Mouse (Mus musculus) forelimb bud, embryonic 11.5 days (tissue): ENCODE results near the gene Adgrf2.

ENCODE experiments used
- DNase-seq: peaks from one replicate; pipeline ENCODE4 v3.0.0-alpha.2; 2012; ENCODE audit warnings: low read depth, low spot score

The Adgrf2 gene

DNA sequence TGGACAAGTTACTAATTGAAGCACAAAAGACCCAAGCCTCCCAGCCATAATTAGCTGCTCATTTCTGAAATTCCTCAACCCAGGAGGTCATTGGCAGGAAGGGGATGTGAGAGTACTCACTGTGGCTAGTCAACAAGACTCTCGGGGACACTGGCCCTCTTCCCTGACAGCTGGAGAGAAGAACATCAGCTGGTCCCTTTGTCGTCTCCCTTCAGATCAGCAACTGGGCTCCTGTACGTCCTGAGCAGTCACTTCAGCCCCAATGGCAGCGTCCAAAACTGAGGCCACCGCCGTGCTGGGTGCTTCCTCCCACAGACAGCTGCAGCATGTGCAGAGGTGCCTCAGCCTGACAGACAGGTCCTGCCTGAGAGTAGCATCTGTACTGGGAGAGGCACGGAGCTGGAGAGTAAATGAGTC, at the start of gene Adgrf2:
TSS of gene Adgrf2 (minus strand) at position 379 of the 417 bp plus-strand sequence.
- DNase-seq = peak; percentile 2

DNA sequence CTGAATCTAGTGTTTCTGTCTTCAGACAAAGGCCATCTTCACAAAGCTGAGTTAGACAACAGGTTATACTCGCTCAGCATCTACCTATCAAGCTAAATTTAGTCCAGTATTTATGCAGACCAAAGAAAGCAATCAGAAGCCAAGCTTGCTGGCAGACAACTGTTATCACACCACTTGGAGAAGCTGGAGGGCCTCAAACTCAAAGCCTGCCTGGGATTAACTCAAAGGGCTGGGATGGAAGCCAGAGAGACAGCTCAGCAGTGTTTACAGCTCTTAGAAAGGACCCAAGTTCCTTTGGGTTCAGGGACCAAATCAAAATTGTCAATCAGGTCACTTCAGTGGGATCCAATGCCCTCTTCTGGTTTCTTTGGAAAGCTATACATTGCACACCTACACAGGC, 48.8 kb upstream of the Adgrf2 start:
- DNase-seq = no peak

DNA sequence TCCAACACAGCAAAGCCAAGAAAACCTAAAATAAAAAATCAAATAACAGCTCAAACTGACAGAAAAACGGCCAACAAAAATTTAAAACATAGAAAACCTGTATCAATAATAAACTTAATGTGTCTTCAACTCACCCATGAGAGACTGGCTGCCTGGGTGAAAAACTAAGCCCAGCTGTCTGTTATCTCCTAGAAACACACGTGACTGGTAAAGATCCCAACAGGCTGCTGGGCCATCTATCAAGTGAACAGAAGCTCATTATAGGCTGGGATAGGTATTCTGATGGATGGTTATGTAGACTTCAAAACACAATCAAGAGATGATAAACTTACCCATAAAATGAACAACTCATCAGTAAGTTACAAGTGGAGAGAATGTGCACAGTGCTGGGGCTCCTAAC, 47.7 kb upstream of the Adgrf2 start:
- DNase-seq = no peak

DNA sequence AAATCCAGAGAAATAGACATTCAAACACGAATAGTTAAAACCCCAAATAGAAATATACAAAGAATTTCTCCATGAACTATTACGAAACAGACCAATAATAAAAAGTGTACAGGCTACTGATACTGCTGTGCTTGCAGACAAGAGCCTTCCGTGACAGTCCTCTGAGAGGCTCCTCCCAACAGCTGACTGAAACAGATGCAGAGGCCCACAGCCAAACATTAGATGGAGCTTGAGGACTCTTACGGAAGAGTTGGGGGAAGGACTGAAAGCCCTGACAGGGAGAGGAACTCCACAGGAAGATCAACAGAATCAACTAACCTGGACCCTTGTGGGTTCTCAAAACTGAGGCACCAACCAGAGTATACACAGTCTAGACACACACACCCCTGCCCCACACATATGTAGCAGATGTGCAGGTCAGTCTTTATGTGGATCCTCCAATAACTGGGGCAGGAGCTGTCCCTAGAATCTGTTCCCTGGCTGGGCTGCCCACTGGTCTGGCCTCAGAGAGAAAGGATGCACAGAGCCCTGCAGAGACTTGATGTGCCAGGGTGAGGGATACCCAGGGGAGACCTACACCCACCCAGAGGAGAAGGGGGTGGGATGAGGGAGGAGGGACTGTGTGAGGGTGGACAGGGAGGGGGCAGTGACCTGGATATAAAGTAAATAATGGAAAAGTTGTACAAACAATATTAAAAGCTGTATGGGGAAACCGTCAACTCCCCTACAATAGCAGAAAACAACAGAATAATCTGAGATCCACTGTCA, 46.9 kb upstream of the Adgrf2 start:
- DNase-seq = no peak

DNA sequence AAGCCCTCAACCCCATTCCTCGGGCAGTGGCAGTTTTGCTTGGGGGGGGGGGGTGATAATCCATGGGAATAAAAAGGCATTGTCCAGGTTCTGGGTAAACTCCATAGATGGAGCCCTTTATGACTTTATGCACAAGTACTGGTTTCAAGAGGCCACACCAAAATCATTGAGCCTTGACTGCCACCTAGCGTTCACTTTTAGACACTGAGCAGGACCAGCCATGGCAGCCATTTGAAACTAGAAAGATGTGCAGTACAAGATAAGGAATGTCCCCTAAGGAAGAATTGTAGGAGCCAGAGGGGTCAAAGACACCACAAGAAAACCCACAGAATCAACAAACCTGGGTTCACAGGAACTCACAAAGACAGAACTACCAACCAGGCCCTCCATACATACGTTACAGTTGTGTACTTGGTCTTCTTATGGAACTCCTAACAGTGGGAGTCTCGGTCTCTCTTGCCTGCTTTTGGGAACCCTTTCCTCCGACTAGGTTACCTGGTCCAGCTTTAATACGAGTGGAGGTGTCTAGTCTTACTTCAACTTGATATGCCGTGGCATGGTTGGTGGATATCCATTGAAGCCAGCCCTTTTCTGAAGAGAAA, 40.3 kb upstream of the Adgrf2 start:
- DNase-seq = peak; percentile 69

DNA sequence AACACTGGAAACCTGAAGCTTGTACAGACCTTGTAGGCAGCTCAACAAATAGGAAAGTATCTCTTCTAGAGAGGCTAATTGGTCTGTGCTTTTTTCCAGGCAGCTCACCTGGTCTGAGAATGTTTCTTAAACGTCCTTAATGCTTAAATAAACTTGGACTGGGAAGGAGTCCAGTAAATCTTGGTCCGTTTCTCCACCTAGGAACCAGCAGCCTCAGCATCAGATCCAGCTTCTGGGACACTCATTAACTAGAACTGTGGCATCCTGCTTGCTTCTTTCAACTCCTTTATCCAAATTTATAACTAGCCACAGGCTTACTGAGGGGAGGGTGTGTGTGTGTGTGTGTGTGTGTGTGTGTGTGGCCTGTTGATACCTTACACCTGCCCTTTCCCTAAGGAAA, 11.8 kb upstream of the Adgrf2 start:
- no peak for DNase-seq

DNA sequence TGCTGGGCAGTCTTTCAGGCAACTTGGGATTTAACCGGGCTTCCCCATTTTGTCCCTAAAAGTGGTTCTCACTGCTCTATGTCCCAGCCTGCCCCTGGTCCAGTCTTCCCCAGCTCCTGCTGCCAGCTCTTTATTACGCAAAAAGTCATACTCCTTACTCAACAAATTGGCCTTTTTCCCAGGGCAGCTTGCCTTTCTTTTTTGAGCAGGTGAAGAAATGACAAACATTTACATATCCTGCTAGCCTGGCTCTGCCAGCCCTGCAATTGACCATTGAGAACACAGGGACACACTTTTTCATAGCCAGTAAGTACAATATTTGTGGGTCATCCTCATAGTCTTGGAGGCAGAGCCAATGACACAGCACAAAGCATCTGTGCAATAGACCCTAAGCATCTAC, 10.2 kb upstream of the Adgrf2 start:
- DNase-seq = no peak

DNA sequence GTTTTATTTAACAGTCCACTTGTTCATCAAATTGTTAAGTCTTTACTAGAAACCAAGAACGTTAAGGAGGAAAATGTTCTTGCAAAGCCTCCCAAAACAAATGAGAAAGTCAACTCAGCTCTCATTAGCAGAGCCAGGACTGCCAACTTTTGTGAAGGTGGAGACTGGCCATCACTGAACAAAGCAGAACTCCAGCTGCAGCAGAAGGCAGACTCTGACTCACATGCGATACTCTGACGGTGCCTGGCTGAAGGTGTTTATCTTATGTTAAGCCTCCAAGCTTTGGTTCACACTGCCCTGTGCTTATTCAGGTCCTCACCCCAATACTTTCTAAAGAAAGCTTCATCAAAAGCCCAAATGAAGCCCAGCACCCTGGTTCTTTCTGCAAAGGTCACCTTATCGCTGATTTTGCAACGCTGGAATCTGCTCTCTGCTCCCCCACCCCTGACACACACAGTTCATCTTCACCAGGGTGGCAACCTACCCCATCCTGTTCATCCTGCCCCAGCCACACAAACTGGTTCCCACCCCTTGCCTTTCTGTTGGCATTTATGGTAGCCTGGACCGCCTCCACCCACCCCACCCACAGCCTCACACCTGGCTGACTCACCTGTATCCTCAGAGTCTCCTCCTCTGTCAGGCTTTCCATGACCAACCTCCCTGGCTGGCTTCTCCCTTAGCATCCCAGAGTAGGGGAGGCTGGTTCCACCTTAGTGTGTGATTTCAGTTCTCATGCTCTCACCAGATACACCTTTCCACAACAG, 3.9 kb upstream of the Adgrf2 start:
- DNase-seq = no peak

DNA sequence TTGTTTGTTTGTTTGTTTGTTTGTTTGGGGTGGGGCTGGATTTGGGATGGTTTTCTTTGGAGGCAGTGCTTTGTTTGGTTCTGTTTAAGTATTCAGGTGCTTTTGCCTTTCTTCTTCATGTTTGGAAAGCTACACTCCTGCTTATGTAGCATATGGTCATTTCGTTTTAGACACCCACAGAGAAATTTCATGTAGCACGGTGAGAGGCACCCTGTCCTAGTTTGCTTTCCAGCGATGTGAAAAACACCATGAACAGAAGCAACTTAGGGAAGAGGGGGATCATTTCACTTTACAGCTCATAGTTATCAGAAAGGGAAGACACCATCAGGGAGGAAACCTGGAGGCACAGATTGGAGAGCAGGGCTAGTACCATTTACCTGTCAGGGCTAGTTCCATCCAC, 844 bp upstream of the Adgrf2 start:
- DNase-seq = no peak

DNA sequence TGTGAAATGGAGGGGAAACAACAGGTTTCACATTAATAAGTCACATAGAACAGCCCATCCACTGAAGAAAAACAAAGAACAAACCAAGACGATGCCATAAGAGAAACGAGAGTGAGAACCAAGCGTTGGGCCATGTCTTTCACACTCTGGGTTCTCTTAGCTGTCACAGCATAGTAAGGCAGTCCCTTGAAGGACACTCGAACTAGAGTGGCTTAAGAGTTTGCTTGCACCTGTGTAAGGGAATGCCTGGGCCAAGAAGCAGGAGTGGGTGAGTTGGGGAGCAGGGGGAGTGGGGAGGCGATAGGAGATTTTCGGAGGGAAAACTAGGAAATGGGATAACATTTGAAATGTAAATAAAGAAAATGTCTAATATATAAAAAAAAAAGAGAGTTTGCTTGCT, 3.2 kb downstream of the Adgrf2 start:
- DNase-seq = no peak

DNA sequence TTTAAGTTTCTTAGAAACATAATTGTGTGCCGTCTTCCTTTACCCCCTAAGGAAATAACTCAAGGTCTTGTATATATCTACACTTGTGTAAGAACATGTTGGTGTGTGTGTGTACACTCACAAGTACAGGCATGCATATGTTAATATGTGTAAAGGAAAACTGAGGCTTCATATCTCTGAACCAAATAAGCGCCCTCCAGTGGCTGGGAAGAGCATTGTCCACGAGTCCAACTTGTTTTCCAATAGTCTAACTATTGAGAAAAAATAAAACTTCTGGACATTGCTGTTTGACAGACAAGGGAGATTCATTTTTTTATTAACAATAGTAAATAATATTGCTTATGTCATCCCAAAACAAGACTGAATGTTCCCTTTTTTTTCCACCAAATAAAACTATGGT, 24.8 kb downstream of the Adgrf2 start:
- no peak for DNase-seq

DNA sequence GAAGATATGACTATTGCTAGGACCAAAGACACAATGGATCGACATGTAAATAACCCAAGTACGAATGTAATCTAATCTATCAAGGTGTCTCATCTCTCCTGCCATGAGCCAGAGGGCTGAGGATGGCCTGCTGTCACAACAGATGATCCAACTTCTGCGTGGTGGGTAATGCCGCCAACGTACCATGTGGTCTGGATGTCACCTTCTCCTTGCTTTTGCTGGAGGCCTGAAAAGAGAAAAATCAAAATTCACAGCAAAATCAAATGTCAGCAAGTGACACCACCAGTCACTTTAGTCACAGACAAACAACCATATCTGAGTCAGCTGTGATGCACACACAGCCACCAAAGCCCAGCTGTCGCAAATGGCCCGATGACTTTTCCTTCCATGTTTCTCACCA, 27.0 kb downstream of the Adgrf2 start:
- no peak for DNase-seq

DNA sequence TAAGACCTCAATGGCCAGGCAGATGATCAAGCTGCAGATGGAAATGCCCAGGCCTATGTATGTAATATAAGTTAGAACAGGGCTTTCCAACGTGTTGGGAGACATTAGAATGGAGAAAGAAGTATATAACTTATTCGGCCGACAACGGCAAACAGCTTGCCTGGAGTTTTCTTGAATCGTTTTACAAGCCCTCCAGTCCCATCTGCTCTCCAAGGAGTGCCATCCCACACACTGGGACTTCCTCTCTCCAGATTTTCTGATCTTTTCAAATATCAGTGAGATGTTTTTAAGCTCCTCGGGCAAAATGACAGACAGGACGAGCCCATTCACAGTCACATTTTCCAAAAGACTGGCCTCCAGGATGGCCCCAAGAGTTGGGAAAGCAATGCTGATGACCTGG, 31.3 kb downstream of the Adgrf2 start:
- DNase-seq = no peak

DNA sequence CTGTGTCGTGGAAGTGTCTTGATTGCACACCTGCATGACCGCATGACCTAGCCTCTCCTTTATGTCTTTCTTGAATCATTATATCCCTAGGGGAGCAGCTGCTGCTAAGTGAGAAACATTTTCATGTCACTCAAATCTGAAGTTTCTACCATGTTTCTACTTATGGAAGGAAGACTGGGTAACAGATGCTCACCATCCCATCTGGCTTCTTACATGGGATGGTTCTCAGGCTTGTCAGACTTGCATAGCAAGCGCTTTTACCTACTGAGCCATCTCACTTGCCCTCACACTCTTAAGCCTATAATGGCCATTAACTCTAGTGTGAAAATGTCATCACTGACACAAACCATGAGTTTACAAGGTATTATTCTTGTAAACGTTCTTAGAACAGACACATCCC, 36.4 kb downstream of the Adgrf2 start:
- DNase-seq = no peak

DNA sequence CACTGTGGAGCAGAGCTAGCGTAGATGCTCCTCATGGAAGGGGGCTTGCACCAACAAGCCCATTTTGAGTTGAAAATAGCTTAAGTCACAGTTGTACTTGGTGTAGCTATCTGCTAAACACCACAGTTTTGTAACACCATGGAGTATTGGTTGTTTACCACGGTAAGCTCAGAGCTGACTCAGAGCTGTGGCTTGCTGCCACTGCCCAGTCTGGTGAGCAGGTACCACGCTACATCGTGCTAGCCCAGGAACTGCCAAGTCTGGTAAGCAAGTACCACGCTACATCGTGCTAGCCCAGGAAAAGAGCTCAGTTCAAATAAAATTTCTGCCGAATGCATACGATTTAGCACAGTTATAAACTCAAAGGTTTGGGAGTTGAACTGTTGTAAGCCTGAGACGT, 39.8 kb downstream of the Adgrf2 start:
- no peak for DNase-seq

DNA sequence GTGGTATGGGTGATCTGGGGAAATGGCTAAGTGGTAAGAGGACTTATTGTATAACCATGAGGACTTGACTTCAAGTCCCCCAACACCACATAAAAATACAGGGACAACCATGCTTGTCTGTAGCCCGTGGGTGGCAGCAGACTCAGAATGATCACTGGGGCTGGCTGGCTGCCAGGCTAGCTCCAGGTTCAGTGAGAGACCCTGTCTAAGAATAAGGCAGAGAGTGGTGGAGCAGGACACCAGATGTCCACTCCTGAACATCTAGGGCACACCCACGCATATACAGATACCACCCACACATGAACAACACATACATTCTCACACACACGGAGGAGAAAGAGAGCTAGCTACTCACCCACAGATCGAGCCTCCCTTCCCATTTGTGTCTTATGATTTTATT, 47.2 kb downstream of the Adgrf2 start:
- no peak for DNase-seq

DNA sequence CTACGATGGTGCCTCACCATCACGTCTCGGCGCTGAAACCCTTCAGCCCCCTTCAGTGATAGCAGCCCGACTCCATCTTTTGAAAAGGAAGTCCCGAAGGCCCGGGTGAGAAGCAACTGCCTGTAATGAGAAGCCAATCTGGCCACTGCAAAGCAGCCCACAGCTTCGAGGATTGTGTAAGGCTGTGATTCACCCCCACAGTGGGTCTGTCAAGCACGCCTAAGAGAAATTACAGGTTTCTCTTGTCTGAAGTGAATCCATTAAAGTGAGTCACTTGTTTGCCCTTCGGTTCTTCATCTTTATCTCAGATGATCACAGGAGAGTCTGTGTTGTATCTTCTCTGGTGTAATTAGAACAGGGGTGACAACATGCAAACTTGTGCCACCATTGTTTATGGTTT, 49.8 kb downstream of the Adgrf2 start, which contains the start of gene Adgrf4:
TSS of gene Adgrf4 (minus strand) at position 149 of the 400 bp plus-strand sequence.
- DNase-seq = no peak

DNA sequence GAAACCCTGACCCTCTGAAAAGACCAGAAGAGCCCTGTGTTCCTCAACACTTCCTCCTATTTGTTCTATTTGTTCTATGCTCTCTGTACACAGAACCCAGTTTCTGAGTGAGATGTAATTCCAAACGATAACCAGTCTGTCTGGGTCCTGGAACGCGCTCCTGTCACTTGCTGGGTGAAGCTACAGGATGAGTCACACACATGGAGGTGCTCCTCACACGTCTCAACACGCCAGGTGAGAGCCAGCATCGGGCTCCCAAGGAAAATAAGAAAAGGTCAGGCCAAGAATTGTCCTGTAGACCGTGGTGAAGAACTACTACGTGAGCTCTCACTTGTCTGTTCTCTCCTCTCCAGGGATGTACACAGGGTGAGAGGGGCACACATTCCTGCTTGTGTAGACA, 51.4 kb downstream of the Adgrf2 start:
- DNase-seq = no peak
